ENCODE assay signal across 8 mouse cellular contexts in the genomic region with DNA sequence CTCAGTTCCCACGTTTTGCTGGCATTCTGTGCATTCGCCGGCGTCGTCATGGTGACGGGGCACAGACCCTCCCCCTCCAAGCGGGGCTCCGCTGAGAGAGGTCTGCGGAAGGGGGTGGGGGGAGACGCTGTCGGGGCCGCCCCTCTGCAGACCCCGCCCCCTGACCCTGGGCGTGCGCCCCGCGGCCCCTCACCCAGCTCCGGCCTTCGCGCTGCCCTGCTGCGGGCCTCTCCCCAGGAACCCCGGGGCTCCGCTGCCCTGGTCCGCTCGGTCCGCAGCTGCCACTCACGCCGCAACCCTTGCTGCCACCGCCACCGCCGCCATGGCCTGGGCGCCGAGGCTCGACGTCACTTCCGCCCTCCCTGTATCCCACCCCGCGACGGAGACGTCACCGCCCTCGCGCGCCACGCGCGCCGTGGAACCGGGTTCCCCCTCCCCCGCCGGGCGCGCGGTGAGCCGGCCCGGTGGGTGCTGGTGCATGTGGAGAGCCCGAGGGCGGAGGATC. TPM values are rescaled to one million over a fixed set of nuclear protein-coding genes. Genes with fewer than 3 reads are reported as not detected.
DNase-seq lines count a peak whose midpoint lies in the region; ATAC-seq and TF ChIP-seq lines count a peak whose summit lies in the region.

A gene (minus strand): TSS at position 364 of the 505 bp plus-strand sequence.

- peak within 1 kb of the TSS; percentile 49 for H3K27ac ChIP-seq in CH12.LX (ENCODE audit: insufficient read depth, low read depth)
- H3K27ac ChIP-seq in forebrain, embryonic 14.5 days (ENCODE audit: low read depth, low read length) = peak within 1 kb of the TSS; percentile 98
- H3K27ac ChIP-seq in thymus, adult 2 months (ENCODE audit: control insufficient read depth, insufficient read depth, low read length) = no peak within 1 kb of the TSS; the same call in 1 of the 2 replicates

- TF ChIP-seq RAD21 in CH12.LX (IDR thresholded peaks at IDR 0.05; ENCODE audit: low read depth, low read length) = no peak

- H3K4me3 ChIP-seq in CH12.LX (replicated peaks in 1 of 3; ENCODE audit: low read depth in 2 of 3, low read length in 2 of 3, poor library complexity in 1 of 3) = peak within 1 kb of the TSS; percentile 71 to 81 (median 75)
- peak within 1 kb of the TSS; percentile 76 for H3K4me3 ChIP-seq in forebrain, embryonic 14.5 days (ENCODE audit: low read depth, low read length)
- peak within 1 kb of the TSS; percentile 83 for H3K4me3 ChIP-seq in lung, adult 2 months (replicated peaks; ENCODE audit: extremely low read depth, low read depth, low read length)
- peak within 1 kb of the TSS; percentile 74 for H3K4me3 ChIP-seq in thymus, adult 2 months (ENCODE audit: control insufficient read depth, insufficient read depth, low read length)

- ATAC-seq in cerebellum, adult (ENCODE audit: insufficient number of reproducible peaks, low FRiP score, low TSS enrichment) = peak; percentile 46
- ATAC-seq in forebrain, embryonic 14.5 days = peak; percentile 73
- ATAC-seq in neutrophil, adult 5-6 weeks (ENCODE audit: extremely low read depth, insufficient number of reproducible peaks, low FRiP score, poor library complexity, severe bottlenecking) = peak; percentile 37; the same call in 1 of the 2 replicates

- peak within 1 kb of the TSS; percentile 91 for H3K9ac ChIP-seq in CH12.LX (ENCODE audit: insufficient read depth, low read depth)
- H3K9ac ChIP-seq in forebrain, embryonic 14.5 days (ENCODE audit: low read length) = peak within 1 kb of the TSS; percentile 97

- H3K4me1 ChIP-seq in CH12.LX (ENCODE audit: control insufficient read depth in 1 of 2, insufficient read depth in 2 of 2) = peaks cover 24 to 43% of the 10 kb centered on the region in 2 experiments
- peaks cover 25% of the 10 kb centered on the region for H3K4me1 ChIP-seq in forebrain, embryonic 14.5 days (ENCODE audit: control insufficient read depth, insufficient read depth, low read length)
- H3K4me1 ChIP-seq in lung, adult 2 months (ENCODE audit: control insufficient read depth, insufficient read depth, low read length) = peaks cover 16% of the 10 kb centered on the region
- peaks cover 35% of the 10 kb centered on the region for H3K4me1 ChIP-seq in thymus, adult 2 months (replicated peaks; ENCODE audit: control insufficient read depth, insufficient read depth, low read length)

- dilution Hi-C loops in CH12.LX (cut with MboI; ENCODE audit: extremely low pct_ligation_motif_present, extremely low pct_unique_long_range_greater_than_20kb, low sequenced_read_pairs) = no loop called here

- H3K9me3 ChIP-seq in CH12.LX (replicated peaks; ENCODE audit: low read length) = peaks cover 27% of the 10 kb centered on the region
- H3K9me3 ChIP-seq in forebrain, embryonic 14.5 days (replicated peaks; ENCODE audit: control insufficient read depth, low read length) = no peaks in the 10 kb centered on the region

- H3K4me2 ChIP-seq in CH12.LX (ENCODE audit: insufficient read depth, low read depth, poor library complexity, severe bottlenecking) = peak within 1 kb of the TSS; percentile 84
- H3K4me2 ChIP-seq in forebrain, embryonic 14.5 days (ENCODE audit: low read length) = peak within 1 kb of the TSS; percentile 95

- H3K36me3 ChIP-seq in CH12.LX (replicated peaks in 1 of 2; ENCODE audit: control insufficient read depth in 1 of 2, insufficient read depth in 1 of 2, low read length in 1 of 2) = peaks cover 26 to 46% of the 10 kb centered on the region in 2 experiments
- H3K36me3 ChIP-seq in forebrain, embryonic 14.5 days (ENCODE audit: control insufficient read depth, insufficient read depth, low read length) = peaks cover 39% of the 10 kb centered on the region
- H3K36me3 ChIP-seq in thymus, adult 2 months (ENCODE audit: control insufficient read depth, insufficient read depth, low read length) = no peaks in the 10 kb centered on the region

- peak; percentile 83 for TF ChIP-seq POLR2A in CH12.LX (IDR thresholded peaks at IDR 0.05; ENCODE audit: low read depth, low read length)
- TF ChIP-seq POLR2A in lung, adult 2 months (IDR thresholded peaks at IDR 0.05; ENCODE audit: borderline replicate concordance, extremely low read depth, low read depth, low read length) = peak; percentile 95
- peak; percentile 81 for TF ChIP-seq POLR2A in thymus, adult 2 months (IDR thresholded peaks at IDR 0.05; ENCODE audit: control insufficient read depth, extremely low read depth, insufficient read depth, low read length, poor library complexity)

- H3K27me3 ChIP-seq in CH12.LX (replicated peaks) = no peaks in the 10 kb centered on the region
- no peaks in the 10 kb centered on the region for H3K27me3 ChIP-seq in forebrain, embryonic 14.5 days (replicated peaks; ENCODE audit: control insufficient read depth, insufficient read depth, low read length)
- no peaks in the 10 kb centered on the region for H3K27me3 ChIP-seq in thymus, adult 2 months (ENCODE audit: control insufficient read depth, insufficient read depth, low read length)

- no peak for TF ChIP-seq EP300 in CH12.LX (IDR thresholded peaks at IDR 0.05; ENCODE audit: low read length)

- DNase-seq in CH12.LX (ENCODE audit: extremely low read depth) = peak; percentile 59
- peak; percentile 95 for DNase-seq in forebrain, embryonic 14.5 days (ENCODE audit: low spot score)
- peak; percentile 91 to 92 for DNase-seq in heart, postnatal 10 days
- no peak for DNase-seq in large intestine, adult 2 months (ENCODE audit: low read depth, low spot score)
- DNase-seq in lung, adult 2 months = peak; percentile 91
- DNase-seq in thymus, adult 2 months = peak; percentile 89

- intact Hi-C loops in heart, postnatal 10 days (cut with DNase I) = no loop called here

- TF ChIP-seq CTCF in CH12.LX (conservative IDR thresholded peaks at IDR 0.05 in 1 of 2, IDR thresholded peaks at IDR 0.05 in 1 of 2; ENCODE audit: low read depth in 2 of 2, low read length in 2 of 2) = no peak
- no peak for TF ChIP-seq CTCF in lung, adult 2 months (IDR thresholded peaks at IDR 0.05; ENCODE audit: insufficient read depth, low read length)
- 0 out of 2 replicates have a peak, but pooled peaks have one; percentile 28 for TF ChIP-seq CTCF in thymus, adult 2 months (IDR thresholded peaks at IDR 0.05; ENCODE audit: borderline replicate concordance, control insufficient read depth, extremely low read depth, insufficient read depth, low read length, poor library complexity)

- 1% methylated on average over 47 of the region's 58 CpGs for WGBS in forebrain, embryonic 14.5 days
- whole genome bisulfite sequencing in large intestine, adult 2 months = under 1% methylated on average over 56 of the region's 58 CpGs
- under 1% methylated on average over 58 of the region's 58 CpGs for WGBS in lung, adult 2 months
- under 1% methylated on average over 47 of the region's 58 CpGs for WGBS in thymus, adult 2 months

- in situ Hi-C loops in CH12.LX (cut with MboI; ENCODE audit: low pct_ligation_motif_present, low pct_unique_long_range_greater_than_20kb, low sequenced_read_pairs) = no loop called here

- peaks cover 2% of the 10 kb centered on the region; the same call in 1 of the 2 replicates for H3K79me2 ChIP-seq in CH12.LX (replicated peaks; ENCODE audit: control insufficient read depth, extremely low read depth, insufficient read depth, poor library complexity, severe bottlenecking)

TF ChIP-seq in CH12.LX, 34 proteins besides CTCF, POLR2A, EP300 and RAD21 (continues in another document):
- TF ChIP-seq SIN3A (IDR thresholded peaks at IDR 0.05; ENCODE audit: low read length) (peak; percentile 49; the same call in 1 of the 2 replicates), RCOR1 (conservative IDR thresholded peaks at IDR 0.05; ENCODE audit: low read depth, low read length) (no peak), TBP (conservative IDR thresholded peaks at IDR 0.05; ENCODE audit: low read depth, low read length) (no peak), SMC3 (IDR thresholded peaks at IDR 0.05; ENCODE audit: low read depth, low read length) (no peak), MAZ (IDR thresholded peaks at IDR 0.05; ENCODE audit: low read depth, low read length) (no peak), UBTF (IDR thresholded peaks at IDR 0.05; ENCODE audit: low read depth, low read length) (no peak), ETS1 (conservative IDR thresholded peaks at IDR 0.05; ENCODE audit: low read depth, low read length) (no peak; the same call in 1 of the 2 replicates), E2F4 (IDR thresholded peaks at IDR 0.05; ENCODE audit: insufficient replicate concordance, low read depth, low read length) (no peak), MAX (IDR thresholded peaks at IDR 0.05; ENCODE audit: low read length) (peak; percentile 75), ELF1 (IDR thresholded peaks at IDR 0.05; ENCODE audit: low read depth, low read length) (peak; percentile 68; the same call in 1 of the 2 replicates), NRF1 (IDR thresholded peaks at IDR 0.05; ENCODE audit: low read depth, low read length) (peak; percentile 56; the same call in 1 of the 2 replicates), JUND (conservative IDR thresholded peaks at IDR 0.05; ENCODE audit: low read depth, low read length) (no peak), JUN (IDR thresholded peaks at IDR 0.05; ENCODE audit: insufficient read depth, low read depth, low read length) (no peak), MXI1 (IDR thresholded peaks at IDR 0.05; ENCODE audit: low read depth, low read length) (peak; percentile 76; the same call in 1 of the 2 replicates), POLR2AphosphoS2 (IDR thresholded peaks at IDR 0.05; ENCODE audit: low read depth, low read length) (peak; percentile 69; the same call in 1 of the 2 replicates), CHD1 (IDR thresholded peaks at IDR 0.05; ENCODE audit: low read depth, low read length) (no peak), BHLHE40 (IDR thresholded peaks at IDR 0.05; ENCODE audit: low read depth, low read length) (0 out of 2 replicates have a peak, but pooled peaks have one; percentile 23), MAFK (IDR thresholded peaks at IDR 0.05; ENCODE audit: insufficient replicate concordance, low read length) (no peak), TCF12 (IDR thresholded peaks at IDR 0.05; ENCODE audit: low read depth, low read length) (peak; percentile 70), MYC (IDR thresholded peaks at IDR 0.05; ENCODE audit: low read depth, low read length) (0 out of 2 replicates have a peak, but pooled peaks have one; percentile 12), GABPA (IDR thresholded peaks at IDR 0.05; ENCODE audit: insufficient replicate concordance, low read depth, low read length) (no peak)

RNA-seq across cellular contexts. Expression of the gene that starts here (rescaled TPM):
- 8.6 and 11.9 TPM in 2 replicates for total RNA-seq in CH12.LX (2012; rRNA removed)
- 11.5 and 13.7 TPM in 2 replicates for total RNA-seq in CH12.LX (2014; rRNA removed)
- 18.0 and 23.1 TPM in 2 replicates for polyA plus RNA-seq in CH12.LX (2012; ENCODE audit: insufficient read length, low read depth)
- polyA plus RNA-seq in forebrain, embryonic 14.5 days (2014; fragmentation: Nextera tagmentation; extraction: Ambion mirVana) = 6.7 and 7.4 TPM in 2 replicates
- 10 to 100 TPM; 16.5 to 17.6 TPM for total RNA-seq in heart, postnatal 10 days (2021)
- polyA plus RNA-seq in large intestine, adult 2 months (2012; rRNA removed) = 17.0 and 21.3 TPM in 2 replicates
- polyA plus RNA-seq in lung, adult 2 months (2012; rRNA removed) = 40.7 and 53.6 TPM in 2 replicates
- 14.8 and 24.3 TPM in 2 replicates for total RNA-seq in neutrophil, adult 5-6 weeks (2017)
- polyA plus RNA-seq in thymus, adult 2 months (2012; rRNA removed) = 38.4 and 40.7 TPM in 2 replicates
